Mouse (Mus musculus): ENCODE measurements around the gene Gal3st2b. TPM values are rescaled to one million over a fixed set of nuclear protein-coding genes. Genes with fewer than 3 reads are reported as not detected.
A peak's percentile ranks its signal among the peaks of the same experiment; 100 is the strongest.
"Not testable (repeated sequence)": the region's sequence is repeated elsewhere in the genome, so short reads cannot be mapped to it uniquely, and the experiment has no call there.

Gal3st2b gene
- polyA plus RNA-seq, 1 experiment from 2014 or later, result not detected

DNA sequence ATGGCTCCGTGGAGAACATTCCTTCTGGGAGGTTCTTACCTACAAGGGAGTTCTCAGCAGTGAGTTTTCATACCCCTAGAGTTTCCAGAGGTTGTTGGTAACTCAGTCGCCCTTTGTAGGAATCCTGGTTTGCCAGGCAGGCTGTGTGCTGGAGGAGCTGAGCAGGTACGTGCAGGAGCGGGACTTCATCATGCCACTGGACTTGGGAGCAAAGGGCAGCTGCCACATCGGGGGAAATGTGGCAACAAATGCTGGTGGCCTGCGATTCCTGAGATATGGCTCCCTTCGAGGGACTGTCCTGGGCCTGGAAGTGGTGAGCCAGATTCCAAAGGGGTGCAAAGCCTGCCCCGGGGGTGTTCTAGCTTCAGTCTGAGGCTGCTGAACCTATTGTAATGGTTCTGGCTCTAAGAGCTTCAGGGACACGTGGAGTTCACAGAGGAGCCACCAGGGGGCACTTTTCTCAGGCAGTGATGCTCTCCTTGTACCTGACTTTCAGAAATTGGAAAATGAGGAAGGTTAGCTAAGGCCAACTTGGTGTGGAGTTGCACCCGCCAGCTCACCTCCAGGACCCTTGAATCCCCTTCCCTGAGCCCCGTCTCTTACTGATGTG lies 9.0 kb upstream of the Gal3st2b start:
- not testable (repeated sequence) for ATAC-seq (replicated peaks; ENCODE audit: insufficient number of reproducible peaks, low FRiP score, low TSS enrichment, low read depth); H3K36me3 ChIP-seq (replicated peaks; ENCODE audit: control insufficient read depth, insufficient read depth, low read depth, low read length)
- WGBS, result no CpG with 5 or more reads among the region's 11 CpGs

DNA sequence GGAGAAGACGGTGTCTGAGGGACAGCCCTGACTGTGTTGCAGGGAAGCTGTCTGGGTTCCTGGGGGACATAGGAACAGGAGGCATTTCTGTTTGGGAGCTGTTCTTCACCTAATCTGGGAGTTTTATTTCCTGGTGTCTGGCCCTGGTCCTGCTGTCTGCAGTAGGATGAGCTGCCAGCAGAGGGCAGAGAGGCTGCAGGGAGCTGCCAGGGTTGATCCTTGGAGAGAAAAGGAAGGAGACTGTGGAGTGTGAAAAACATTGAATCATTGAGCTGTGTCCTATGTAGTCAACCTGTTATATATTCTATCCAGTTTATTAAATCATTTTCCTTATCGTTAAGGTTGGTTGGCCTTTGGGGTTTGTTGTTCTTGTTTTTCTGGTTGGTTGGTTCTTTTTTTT lies 6.2 kb upstream of the Gal3st2b start:
- not testable (repeated sequence) for H3K4me3 ChIP-seq (ENCODE audit: low read depth, low read length); DNase-seq (ENCODE audit: low spot score); H3K36me3 ChIP-seq (replicated peaks; ENCODE audit: control insufficient read depth, insufficient read depth, low read depth, low read length); H3K9me3 ChIP-seq (replicated peaks; ENCODE audit: control insufficient read depth, low read length); H3K4me1 ChIP-seq (ENCODE audit: control insufficient read depth, insufficient read depth, low read length); H3K27me3 ChIP-seq (ENCODE audit: control insufficient read depth, insufficient read depth, low read length); H3K27ac ChIP-seq (replicated peaks; ENCODE audit: low read depth, low read length); H3K9ac ChIP-seq (replicated peaks; ENCODE audit: low read length); H3K4me2 ChIP-seq (ENCODE audit: low read depth, low read length)
- no CpG with 5 or more reads among the region's 2 CpGs for WGBS
- 0 out of 2 replicates have a peak, but pooled peaks have one; percentile 73 for ATAC-seq (replicated peaks; ENCODE audit: insufficient number of reproducible peaks, low FRiP score, low TSS enrichment, low read depth)

More for the DNA sequence above, 9.0 kb upstream of the Gal3st2b start:
- not testable (repeated sequence) for H3K9me3 ChIP-seq (replicated peaks; ENCODE audit: control insufficient read depth, low read length); DNase-seq (ENCODE audit: low spot score); H3K4me1 ChIP-seq (ENCODE audit: control insufficient read depth, insufficient read depth, low read length); H3K27ac ChIP-seq (replicated peaks; ENCODE audit: low read depth, low read length); H3K27me3 ChIP-seq (ENCODE audit: control insufficient read depth, insufficient read depth, low read length); H3K4me3 ChIP-seq (ENCODE audit: low read depth, low read length); H3K4me2 ChIP-seq (ENCODE audit: low read depth, low read length); H3K9ac ChIP-seq (replicated peaks; ENCODE audit: low read length)

DNA sequence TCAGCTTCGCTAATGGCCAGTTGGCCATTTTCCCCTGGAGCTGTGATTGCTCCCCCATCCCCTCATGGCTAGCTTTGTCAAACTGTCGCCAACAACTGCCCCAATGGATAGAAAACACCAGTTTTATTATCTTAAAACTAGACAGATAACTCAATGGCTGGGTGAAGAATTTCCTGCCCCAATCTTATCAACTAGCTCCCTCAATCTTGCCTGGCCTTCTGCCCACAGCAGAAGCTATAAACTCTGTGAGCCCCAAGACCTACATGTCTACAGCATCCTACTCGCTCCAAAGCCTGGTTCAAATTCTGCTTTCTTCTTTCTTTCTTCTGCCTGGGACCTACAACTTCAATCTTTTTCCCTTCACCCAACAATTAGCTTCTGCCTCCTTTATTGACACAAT lies 951 bp upstream of the Gal3st2b start:
- H3K9me3 ChIP-seq (replicated peaks; ENCODE audit: control insufficient read depth, low read length); H3K27me3 ChIP-seq (ENCODE audit: control insufficient read depth, insufficient read depth, low read length); H3K4me3 ChIP-seq (ENCODE audit: low read depth, low read length); H3K4me2 ChIP-seq (ENCODE audit: low read depth, low read length); H3K36me3 ChIP-seq (replicated peaks; ENCODE audit: control insufficient read depth, insufficient read depth, low read depth, low read length); H3K27ac ChIP-seq (replicated peaks; ENCODE audit: low read depth, low read length); DNase-seq (ENCODE audit: low spot score); ATAC-seq (replicated peaks; ENCODE audit: insufficient number of reproducible peaks, low FRiP score, low TSS enrichment, low read depth); H3K4me1 ChIP-seq (ENCODE audit: control insufficient read depth, insufficient read depth, low read length); H3K9ac ChIP-seq (replicated peaks; ENCODE audit: low read length): not testable (repeated sequence)
- 90% methylated on average over 3 of the region's 3 CpGs for WGBS

GRCm38 (mm10) chr1:93918775-93919174 lies 664 bp downstream of the Gal3st2b start:
- H3K4me2 ChIP-seq (ENCODE audit: low read depth, low read length); H3K27ac ChIP-seq (replicated peaks; ENCODE audit: low read depth, low read length); H3K27me3 ChIP-seq (ENCODE audit: control insufficient read depth, insufficient read depth, low read length); H3K4me1 ChIP-seq (ENCODE audit: control insufficient read depth, insufficient read depth, low read length); ATAC-seq (replicated peaks; ENCODE audit: insufficient number of reproducible peaks, low FRiP score, low TSS enrichment, low read depth); H3K36me3 ChIP-seq (replicated peaks; ENCODE audit: control insufficient read depth, insufficient read depth, low read depth, low read length); H3K9me3 ChIP-seq (replicated peaks; ENCODE audit: control insufficient read depth, low read length); H3K9ac ChIP-seq (replicated peaks; ENCODE audit: low read length); H3K4me3 ChIP-seq (ENCODE audit: low read depth, low read length); DNase-seq (ENCODE audit: low spot score): not testable (repeated sequence)
- 58% methylated on average over 1 of the region's 1 CpGs for WGBS

- ATAC-seq (replicated peaks; ENCODE audit: insufficient number of reproducible peaks, low FRiP score, low TSS enrichment, low read depth); H3K4me3 ChIP-seq (ENCODE audit: low read depth, low read length); H3K4me1 ChIP-seq (ENCODE audit: control insufficient read depth, insufficient read depth, low read length); DNase-seq (ENCODE audit: low spot score); H3K27ac ChIP-seq (replicated peaks; ENCODE audit: low read depth, low read length); H3K9me3 ChIP-seq (replicated peaks; ENCODE audit: control insufficient read depth, low read length); H3K9ac ChIP-seq (replicated peaks; ENCODE audit: low read length); H3K27me3 ChIP-seq (ENCODE audit: control insufficient read depth, insufficient read depth, low read length); H3K4me2 ChIP-seq (ENCODE audit: low read depth, low read length); H3K36me3 ChIP-seq (replicated peaks; ENCODE audit: control insufficient read depth, insufficient read depth, low read depth, low read length): not testable (repeated sequence)
- 89% methylated on average over 3 of the region's 3 CpGs for WGBS
Measured at GRCm38 (mm10) chr1:93919321-93919720, 1.2 kb downstream of the Gal3st2b start.

DNA sequence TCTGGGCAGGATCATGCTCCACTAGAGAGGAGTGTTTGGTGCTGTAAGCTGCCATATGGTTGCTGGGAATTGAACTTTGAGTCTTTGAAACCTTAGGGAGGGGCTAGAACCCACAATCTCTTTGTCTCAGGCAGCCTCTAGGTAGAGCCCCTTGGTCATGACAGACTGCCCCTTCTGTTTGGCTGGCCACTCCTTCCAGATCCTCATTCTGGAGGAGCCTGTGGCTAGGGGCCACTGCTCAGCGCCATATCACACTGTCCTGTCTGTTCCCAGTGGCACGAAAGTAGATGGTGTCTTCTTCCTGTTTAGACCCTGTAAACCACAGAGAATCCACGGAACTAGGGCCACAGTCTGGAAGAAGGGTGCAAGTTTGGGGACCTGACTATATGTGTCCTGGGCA lies 4.5 kb downstream of the Gal3st2b start:
- not testable (repeated sequence) for H3K27ac ChIP-seq (replicated peaks; ENCODE audit: low read depth, low read length); H3K4me3 ChIP-seq (ENCODE audit: low read depth, low read length); H3K9ac ChIP-seq (replicated peaks; ENCODE audit: low read length); H3K4me2 ChIP-seq (ENCODE audit: low read depth, low read length); H3K27me3 ChIP-seq (ENCODE audit: control insufficient read depth, insufficient read depth, low read length); H3K4me1 ChIP-seq (ENCODE audit: control insufficient read depth, insufficient read depth, low read length); H3K36me3 ChIP-seq (replicated peaks; ENCODE audit: control insufficient read depth, insufficient read depth, low read depth, low read length); H3K9me3 ChIP-seq (replicated peaks; ENCODE audit: control insufficient read depth, low read length); DNase-seq (ENCODE audit: low spot score); ATAC-seq (replicated peaks; ENCODE audit: insufficient number of reproducible peaks, low FRiP score, low TSS enrichment, low read depth)
- WGBS, result 89% methylated on average over 3 of the region's 3 CpGs

- H3K4me2 ChIP-seq (ENCODE audit: low read depth, low read length); DNase-seq (ENCODE audit: low spot score); H3K4me3 ChIP-seq (ENCODE audit: low read depth, low read length); H3K9me3 ChIP-seq (replicated peaks; ENCODE audit: control insufficient read depth, low read length); H3K27ac ChIP-seq (replicated peaks; ENCODE audit: low read depth, low read length); H3K4me1 ChIP-seq (ENCODE audit: control insufficient read depth, insufficient read depth, low read length); H3K9ac ChIP-seq (replicated peaks; ENCODE audit: low read length); H3K27me3 ChIP-seq (ENCODE audit: control insufficient read depth, insufficient read depth, low read length); H3K36me3 ChIP-seq (replicated peaks; ENCODE audit: control insufficient read depth, insufficient read depth, low read depth, low read length); ATAC-seq (replicated peaks; ENCODE audit: insufficient number of reproducible peaks, low FRiP score, low TSS enrichment, low read depth): not testable (repeated sequence)
- WGBS, result 83% methylated on average over 2 of the region's 2 CpGs
Measured at GRCm38 (mm10) chr1:93923098-93923497, 5.0 kb downstream of the Gal3st2b start.

DNA sequence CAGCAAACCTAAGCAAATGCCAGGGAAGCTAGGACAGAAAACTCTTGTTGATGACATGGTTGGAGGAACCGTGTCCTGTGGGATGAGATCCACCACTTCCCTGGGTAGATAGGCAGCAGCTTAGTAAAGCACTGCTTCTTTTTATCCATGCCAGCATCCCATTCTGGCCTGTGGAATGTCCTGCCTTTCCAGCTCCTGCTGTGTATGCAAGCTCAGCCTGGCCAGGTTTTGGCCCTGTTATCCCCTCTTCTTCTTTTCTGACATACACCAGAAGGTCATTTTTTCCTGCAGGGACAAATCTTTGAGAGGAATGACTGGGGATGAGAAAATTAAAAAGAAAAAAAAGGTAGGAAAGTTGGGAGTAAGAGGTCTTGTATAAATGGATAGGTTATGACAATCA lies 17.3 kb downstream of the Gal3st2b start:
- not testable (repeated sequence) for H3K9me3 ChIP-seq (replicated peaks; ENCODE audit: control insufficient read depth, low read length); DNase-seq (ENCODE audit: low spot score); ATAC-seq (replicated peaks; ENCODE audit: insufficient number of reproducible peaks, low FRiP score, low TSS enrichment, low read depth); H3K36me3 ChIP-seq (replicated peaks; ENCODE audit: control insufficient read depth, insufficient read depth, low read depth, low read length); H3K9ac ChIP-seq (replicated peaks; ENCODE audit: low read length); H3K4me2 ChIP-seq (ENCODE audit: low read depth, low read length); H3K27me3 ChIP-seq (ENCODE audit: control insufficient read depth, insufficient read depth, low read length); H3K27ac ChIP-seq (replicated peaks; ENCODE audit: low read depth, low read length); H3K4me3 ChIP-seq (ENCODE audit: low read depth, low read length); H3K4me1 ChIP-seq (ENCODE audit: control insufficient read depth, insufficient read depth, low read length)
- WGBS, result 89% methylated on average over 1 of the region's 1 CpGs
